Mouse (Mus musculus): Measurements from ENCODE around the gene Ckb. TPM values are rescaled to one million over a fixed set of nuclear protein-coding genes. Genes with fewer than 3 reads are reported as not detected.

Gene Ckb
- polyA plus RNA-seq, 1 experiment from 2014 or later: 2,837 TPM

GRCm38 (mm10) chr12:111687350-111688068 lies 15.4 kb upstream of the Ckb start:
- DNase-seq (ENCODE audit: low spot score): peak; percentile 52
- Histone ChIP-seq H3K27ac (replicated peaks) (peak overlapping the region; percentile 99), H3K27me3 (ENCODE audit: low read depth, poor library complexity, severe bottlenecking) (no peaks in the 10 kb centered on the region), H3K4me3 (peak overlapping the region; percentile 14; the same call in 1 of the 2 replicates), H3K36me3 (peaks cover 20% of the 10 kb centered on the region), H3K4me1 (peaks cover 78% of the 10 kb centered on the region), H3K9me3 (replicated peaks) (no peaks in the 10 kb centered on the region)
- 33% methylated on average over 14 of the region's 14 CpGs for WGBS

GRCm38 (mm10) chr12:111686390-111686789 lies 14.3 kb upstream of the Ckb start:
- H3K9me3 ChIP-seq (replicated peaks): no peaks in the 10 kb centered on the region
- H3K36me3 ChIP-seq: peaks cover 31% of the 10 kb centered on the region
- peaks cover 71% of the 10 kb centered on the region for H3K4me1 ChIP-seq
- no peaks in the 10 kb centered on the region for H3K27me3 ChIP-seq (ENCODE audit: low read depth, poor library complexity, severe bottlenecking)
- H3K27ac ChIP-seq (replicated peaks): peak overlapping the region; percentile 99
- no peak for DNase-seq (ENCODE audit: low spot score)
- no peak overlapping the region for H3K4me3 ChIP-seq
- 88% methylated on average over 4 of the region's 4 CpGs for WGBS

GRCm38 (mm10) chr12:111682806-111683205 lies 10.7 kb upstream of the Ckb start:
- peaks cover 58% of the 10 kb centered on the region for H3K4me1 ChIP-seq
- peak overlapping the region; percentile 63 for H3K27ac ChIP-seq (replicated peaks)
- H3K4me3 ChIP-seq: 0 out of 2 replicates have a peak overlapping the region, but pooled peaks have one; percentile 0
- DNase-seq (ENCODE audit: low spot score): no peak
- 56% methylated on average over 5 of the region's 5 CpGs for WGBS
- H3K36me3 ChIP-seq: peaks cover 52% of the 10 kb centered on the region
- no peaks in the 10 kb centered on the region for H3K27me3 ChIP-seq (ENCODE audit: low read depth, poor library complexity, severe bottlenecking)
- no peaks in the 10 kb centered on the region for H3K9me3 ChIP-seq (replicated peaks)

- no peak overlapping the region for H3K4me3 ChIP-seq
- no peaks in the 10 kb centered on the region for H3K27me3 ChIP-seq (ENCODE audit: low read depth, poor library complexity, severe bottlenecking)
- no peak overlapping the region; the same call in 1 of the 2 replicates for H3K27ac ChIP-seq (replicated peaks)
- H3K4me1 ChIP-seq: peaks cover 58% of the 10 kb centered on the region
- peaks cover 52% of the 10 kb centered on the region for H3K36me3 ChIP-seq
- no peaks in the 10 kb centered on the region for H3K9me3 ChIP-seq (replicated peaks)
- no peak for DNase-seq (ENCODE audit: low spot score)
- 88% methylated on average over 5 of the region's 5 CpGs for WGBS
Measured at GRCm38 (mm10) chr12:111682003-111682402, 9.9 kb upstream of the Ckb start.

GRCm38 (mm10) chr12:111681305-111681704 lies 9.2 kb upstream of the Ckb start:
- Histone ChIP-seq H3K4me1 (peaks cover 57% of the 10 kb centered on the region), H3K36me3 (peaks cover 52% of the 10 kb centered on the region), H3K4me3 (peak overlapping the region; percentile 14; the same call in 1 of the 2 replicates), H3K27ac (replicated peaks) (no peak overlapping the region; the same call in 1 of the 2 replicates), H3K9me3 (replicated peaks) (no peaks in the 10 kb centered on the region), H3K27me3 (ENCODE audit: low read depth, poor library complexity, severe bottlenecking) (peaks cover 4% of the 10 kb centered on the region; the same call in 1 of the 2 replicates)
- 90% methylated on average over 8 of the region's 8 CpGs for WGBS
- DNase-seq (ENCODE audit: low spot score): no peak

- no peak overlapping the region; the same call in 1 of the 2 replicates for H3K27ac ChIP-seq (replicated peaks)
- peaks cover 52% of the 10 kb centered on the region for H3K36me3 ChIP-seq
- peaks cover 53% of the 10 kb centered on the region for H3K4me1 ChIP-seq
- DNase-seq (ENCODE audit: low spot score): no peak
- peak overlapping the region; percentile 14; the same call in 1 of the 2 replicates for H3K4me3 ChIP-seq
- 93% methylated on average over 13 of the region's 13 CpGs for WGBS
- peaks cover 11% of the 10 kb centered on the region for H3K27me3 ChIP-seq (ENCODE audit: low read depth, poor library complexity, severe bottlenecking)
- no peaks in the 10 kb centered on the region for H3K9me3 ChIP-seq (replicated peaks)
Measured at GRCm38 (mm10) chr12:111680661-111681060, 8.5 kb upstream of the Ckb start.

GRCm38 (mm10) chr12:111678997-111679396 lies 6.9 kb upstream of the Ckb start:
- H3K27me3 ChIP-seq (ENCODE audit: low read depth, poor library complexity, severe bottlenecking): peaks cover 26% of the 10 kb centered on the region
- 56% methylated on average over 7 of the region's 7 CpGs for WGBS
- no peaks in the 10 kb centered on the region for H3K9me3 ChIP-seq (replicated peaks)
- H3K36me3 ChIP-seq: peaks cover 47% of the 10 kb centered on the region
- peaks cover 58% of the 10 kb centered on the region for H3K4me1 ChIP-seq
- peak overlapping the region; percentile 96 for H3K27ac ChIP-seq (replicated peaks)
- no peak for DNase-seq (ENCODE audit: low spot score)
- H3K4me3 ChIP-seq: peak overlapping the region; percentile 97

GRCm38 (mm10) chr12:111678670-111678933 lies 6.5 kb upstream of the Ckb start:
- Histone ChIP-seq H3K27me3 (ENCODE audit: low read depth, poor library complexity, severe bottlenecking) (peaks cover 29% of the 10 kb centered on the region), H3K36me3 (peaks cover 43% of the 10 kb centered on the region), H3K9me3 (replicated peaks) (no peaks in the 10 kb centered on the region), H3K4me1 (peaks cover 61% of the 10 kb centered on the region), H3K27ac (replicated peaks) (peak overlapping the region; percentile 96), H3K4me3 (peak overlapping the region; percentile 97)
- WGBS: 11% methylated on average over 13 of the region's 13 CpGs
- DNase-seq (ENCODE audit: low spot score): no peak

GRCm38 (mm10) chr12:111677882-111678669 lies 5.9 kb upstream of the Ckb start, which contains the start of gene Trmt61a:
TSS of gene Trmt61a (plus strand) at chr12:111678105.
- WGBS: under 1% methylated on average over 51 of the region's 51 CpGs
- H3K4me3 ChIP-seq: peak within 1 kb of the TSS; percentile 97
- peaks cover 38% of the 10 kb centered on the region for H3K36me3 ChIP-seq
- peak within 1 kb of the TSS; percentile 96 for H3K27ac ChIP-seq (replicated peaks)
- H3K4me1 ChIP-seq: peaks cover 63% of the 10 kb centered on the region
- H3K9me3 ChIP-seq (replicated peaks): no peaks in the 10 kb centered on the region
- peak; percentile 94 for DNase-seq (ENCODE audit: low spot score)
- peaks cover 35% of the 10 kb centered on the region for H3K27me3 ChIP-seq (ENCODE audit: low read depth, poor library complexity, severe bottlenecking)

- Histone ChIP-seq H3K27me3 (ENCODE audit: low read depth, poor library complexity, severe bottlenecking) (peaks cover 41% of the 10 kb centered on the region), H3K36me3 (peaks cover 31% of the 10 kb centered on the region), H3K4me3 (peak overlapping the region; percentile 97), H3K4me1 (peaks cover 63% of the 10 kb centered on the region), H3K27ac (replicated peaks) (peak overlapping the region; percentile 96), H3K9me3 (replicated peaks) (no peaks in the 10 kb centered on the region)
- 21% methylated on average over 5 of the region's 5 CpGs for WGBS
- DNase-seq (ENCODE audit: low spot score): no peak
Measured at GRCm38 (mm10) chr12:111677421-111677820, 5.3 kb upstream of the Ckb start.

- peaks cover 23% of the 10 kb centered on the region for H3K36me3 ChIP-seq
- no peak for DNase-seq (ENCODE audit: low spot score)
- 0 out of 2 replicates have a peak overlapping the region, but pooled peaks have one; percentile 6 for H3K27ac ChIP-seq (replicated peaks)
- H3K4me1 ChIP-seq: peaks cover 69% of the 10 kb centered on the region
- 84% methylated on average over 6 of the region's 6 CpGs for WGBS
- no peaks in the 10 kb centered on the region for H3K9me3 ChIP-seq (replicated peaks)
- peaks cover 42% of the 10 kb centered on the region for H3K27me3 ChIP-seq (ENCODE audit: low read depth, poor library complexity, severe bottlenecking)
- no peak overlapping the region for H3K4me3 ChIP-seq
Measured at GRCm38 (mm10) chr12:111675797-111676580, 3.9 kb upstream of the Ckb start.

GRCm38 (mm10) chr12:111674850-111675486 lies 2.8 kb upstream of the Ckb start:
- Histone ChIP-seq H3K27ac (replicated peaks) (0 out of 2 replicates have a peak overlapping the region, but pooled peaks have one; percentile 6), H3K9me3 (replicated peaks) (no peaks in the 10 kb centered on the region), H3K27me3 (ENCODE audit: low read depth, poor library complexity, severe bottlenecking) (peaks cover 53% of the 10 kb centered on the region), H3K36me3 (peaks cover 23% of the 10 kb centered on the region), H3K4me1 (peaks cover 76% of the 10 kb centered on the region), H3K4me3 (no peak overlapping the region)
- no peak for DNase-seq (ENCODE audit: low spot score)
- 69% methylated on average over 2 of the region's 2 CpGs for WGBS
